Mouse (Mus musculus) adrenal gland, postnatal 25 days (tissue): ENCODE data around the gene Trim58. TPM values are rescaled to one million over a fixed set of nuclear protein-coding genes. Genes with fewer than 3 reads are reported as not detected.

Source experiments
- DNase-seq: peaks from one replicate; pipeline ENCODE4 v3.0.0; 2021; ENCODE audit warnings: mixed read lengths
- long read RNA-seq: library from polyadenylated mRNA; stranded (forward); transcript quantifications from one replicate; pipeline ENCODE4 v2.0.0, GENCODE M21; 2021
- total RNA-seq: library from RNA; stranded (reverse); gene quantifications from 2 replicates; pipeline ENCODE4 v1.2.3, GENCODE M21; 2021

The Trim58 gene
- not detected in 2 replicates for total RNA-seq
- long read RNA-seq, result 0 reads

- peak; percentile 7 for DNase-seq
Observed at GRCm38 (mm10) chr11:58640272-58640867, at the start of gene Trim58. Gene Trim58, plus strand, starts transcription at chr11:58640465.

DNA sequence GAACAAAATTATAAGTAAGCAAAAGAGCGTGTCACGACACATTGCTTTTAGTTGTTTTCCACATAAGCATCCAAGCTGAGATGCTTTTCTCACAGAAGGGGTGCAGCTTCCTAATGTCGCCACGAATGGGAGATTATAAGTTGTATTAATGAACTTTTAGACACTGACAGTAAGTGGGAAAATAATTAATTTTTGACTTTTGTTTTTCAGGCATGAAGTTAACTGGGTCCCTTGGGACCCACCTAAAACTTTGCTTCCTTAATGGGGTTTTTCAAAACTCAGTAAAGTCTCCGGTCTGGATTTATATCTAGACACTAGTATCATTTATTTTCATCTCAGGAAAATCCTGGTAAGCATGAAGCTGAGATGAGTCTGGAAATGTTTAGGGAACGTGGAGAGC lies 45.5 kb upstream of the Trim58 start, which contains the start of gene Olfr324:
Gene Olfr324 (plus strand): TSS at position 301 of the 400 bp plus-strand sequence.
- DNase-seq, result no peak

DNA sequence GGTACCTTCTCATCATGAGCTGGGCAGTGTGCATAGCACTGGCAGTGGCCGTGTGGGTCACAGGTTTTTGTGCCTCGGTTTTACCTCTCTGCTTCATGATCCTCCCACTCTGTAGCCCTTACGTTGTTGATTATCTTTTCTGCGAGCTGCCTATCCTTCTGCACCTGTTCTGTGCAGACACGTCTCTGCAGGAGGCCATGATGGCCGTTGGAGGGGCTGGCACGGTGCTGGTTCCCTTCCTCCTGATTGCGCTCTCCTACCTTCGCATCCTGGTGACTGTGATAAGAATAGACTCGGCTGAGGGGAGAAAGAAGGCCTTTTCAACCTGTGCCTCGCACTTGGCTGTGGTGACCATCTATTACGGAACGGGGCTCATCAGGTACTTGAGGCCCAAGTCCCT lies 42.4 kb upstream of the Trim58 start:
- no peak for DNase-seq

GRCm38 (mm10) chr11:58602062-58602461 lies 38.2 kb upstream of the Trim58 start:
- DNase-seq, result no peak

DNA sequence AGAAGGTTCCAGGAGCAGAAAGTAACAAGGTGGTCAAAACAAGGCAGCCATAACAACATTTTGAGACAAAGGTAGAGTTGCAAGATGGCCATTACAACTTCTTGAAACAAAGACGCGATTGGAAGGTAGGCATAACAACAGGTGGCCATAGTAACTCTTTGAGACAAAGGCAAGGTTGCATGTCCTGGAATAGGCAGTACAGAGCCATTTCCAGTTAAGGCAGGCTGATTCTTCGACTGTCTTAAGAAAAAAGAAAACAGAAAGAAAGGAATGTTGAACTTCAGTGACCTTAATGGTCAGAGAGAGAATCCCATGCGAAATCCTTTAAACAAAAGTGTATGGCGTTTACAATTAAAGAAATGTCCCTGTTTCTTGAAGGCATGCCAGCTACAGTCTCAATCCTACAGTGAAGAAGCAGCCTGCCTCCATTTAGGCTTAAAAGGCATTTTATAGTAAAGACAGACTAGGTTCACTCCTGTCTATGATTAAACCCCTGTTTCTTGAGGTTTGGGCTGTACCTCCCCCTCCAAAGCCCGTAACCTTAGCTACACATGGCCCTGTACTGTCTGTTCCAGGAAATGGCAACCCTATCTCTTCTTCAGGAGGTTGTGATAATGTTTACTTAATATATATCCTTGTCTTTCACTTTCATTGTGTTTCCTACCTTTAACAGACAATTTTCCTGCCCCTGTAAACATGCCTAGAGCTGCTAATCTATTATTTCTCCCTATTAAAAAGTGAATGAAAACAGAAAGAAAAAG lies 37.3 kb upstream of the Trim58 start:
- DNase-seq, result no peak

- no peak for DNase-seq
Observed at GRCm38 (mm10) chr11:58604688-58605087, 35.6 kb upstream of the Trim58 start.

DNA sequence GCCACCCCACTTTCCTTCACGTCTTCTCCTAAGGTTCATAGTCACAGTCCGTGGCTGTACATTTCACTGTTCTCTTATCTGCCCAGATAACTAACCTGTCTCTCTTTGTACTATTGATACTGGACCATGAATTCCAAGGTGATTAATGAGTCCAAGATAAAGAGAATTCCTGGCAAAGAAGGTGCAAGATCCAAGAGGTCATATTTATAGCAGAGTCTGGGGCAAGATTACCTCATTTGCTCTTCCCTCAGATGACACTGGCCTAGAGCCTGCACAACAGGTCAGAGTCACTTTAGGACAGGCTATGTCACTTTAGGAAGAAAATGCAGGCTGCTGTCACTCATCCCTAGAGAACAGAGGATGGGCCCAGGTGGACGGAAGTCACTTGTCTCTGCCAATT lies 35.0 kb upstream of the Trim58 start:
- DNase-seq, result no peak

DNA sequence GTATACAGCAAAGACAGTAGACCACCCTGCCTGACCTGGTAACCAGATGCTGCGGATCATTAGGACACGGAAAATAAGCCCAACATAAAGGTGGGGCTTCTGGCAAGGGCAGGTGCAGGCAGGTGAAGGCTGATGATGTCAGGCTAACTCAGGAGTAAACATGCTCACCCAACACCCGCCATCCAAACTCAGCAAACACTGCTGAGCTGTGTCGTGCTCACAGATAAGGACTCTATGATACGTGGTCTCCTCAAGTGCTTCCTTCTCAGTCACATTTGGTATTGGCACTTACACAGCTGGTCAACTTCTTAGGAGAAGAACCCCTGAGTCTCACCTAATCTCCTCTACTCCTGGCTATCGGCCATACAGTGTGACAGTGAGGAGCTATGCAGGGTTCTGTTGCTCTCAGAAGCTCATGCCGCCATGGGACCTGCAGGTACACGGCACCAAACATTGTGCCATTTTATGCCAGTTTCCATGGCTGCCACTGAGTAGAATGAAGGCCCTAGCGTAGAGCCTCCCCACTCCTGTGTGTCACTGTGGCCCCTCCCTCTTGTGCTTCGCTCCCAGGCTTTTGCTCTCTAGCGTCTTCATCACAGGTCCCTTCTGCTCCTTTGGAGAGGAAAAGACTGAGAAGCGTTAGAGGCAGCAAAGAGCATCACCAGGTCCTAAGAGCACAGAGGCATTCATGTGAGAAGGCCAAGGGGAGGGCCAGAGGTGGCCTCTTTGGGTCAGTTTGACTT lies 33.9 kb upstream of the Trim58 start:
- no peak for DNase-seq

GRCm38 (mm10) chr11:58607030-58607429 lies 33.2 kb upstream of the Trim58 start:
- DNase-seq, result no peak

GRCm38 (mm10) chr11:58613359-58613758 lies 26.9 kb upstream of the Trim58 start:
- DNase-seq, result no peak

DNA sequence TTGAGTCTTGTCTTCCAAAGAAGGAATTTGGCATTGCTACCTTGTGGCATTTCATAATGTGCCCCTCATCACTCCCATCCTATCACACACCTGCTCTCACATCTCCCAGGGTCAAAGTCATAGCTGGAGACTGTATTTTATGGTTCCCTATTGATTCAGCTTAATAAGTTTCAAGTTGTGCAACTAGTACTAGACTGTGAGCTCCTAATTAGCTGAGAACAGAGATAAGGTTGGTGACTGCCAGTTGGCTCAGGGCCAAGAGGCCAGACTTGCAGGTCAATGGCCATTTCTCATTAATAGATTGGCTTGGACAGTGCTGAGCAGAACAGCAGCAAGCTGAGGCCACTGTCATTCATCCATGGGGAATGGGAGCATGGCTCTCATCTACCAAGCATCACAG lies 25.7 kb upstream of the Trim58 start:
- DNase-seq, result no peak

DNA sequence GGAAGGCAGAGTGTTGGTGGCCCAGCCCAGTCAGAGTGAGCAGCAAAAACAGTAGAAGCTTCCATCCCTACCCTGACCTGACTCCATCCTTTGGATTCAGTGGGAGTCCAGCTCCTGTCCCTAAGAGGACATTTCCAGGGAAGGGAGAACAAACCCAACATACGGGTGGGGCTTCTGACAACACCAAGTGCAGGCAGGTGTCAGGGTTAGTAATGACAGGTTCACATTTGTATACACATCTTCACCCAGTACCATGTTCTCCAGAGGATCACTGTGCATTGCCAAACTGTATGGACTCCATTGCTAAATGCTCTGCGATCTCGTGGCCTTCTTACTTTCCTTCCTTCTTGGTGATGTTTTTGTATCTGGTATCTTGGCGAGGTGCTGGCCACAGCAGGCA lies 24.3 kb upstream of the Trim58 start, which contains the start of gene 2210407C18Rik:
Gene 2210407C18Rik (minus strand): TSS at position 101 of the 400 bp plus-strand sequence.
- DNase-seq, result no peak

GRCm38 (mm10) chr11:58618369-58618768 lies 21.9 kb upstream of the Trim58 start:
- no peak for DNase-seq

DNA sequence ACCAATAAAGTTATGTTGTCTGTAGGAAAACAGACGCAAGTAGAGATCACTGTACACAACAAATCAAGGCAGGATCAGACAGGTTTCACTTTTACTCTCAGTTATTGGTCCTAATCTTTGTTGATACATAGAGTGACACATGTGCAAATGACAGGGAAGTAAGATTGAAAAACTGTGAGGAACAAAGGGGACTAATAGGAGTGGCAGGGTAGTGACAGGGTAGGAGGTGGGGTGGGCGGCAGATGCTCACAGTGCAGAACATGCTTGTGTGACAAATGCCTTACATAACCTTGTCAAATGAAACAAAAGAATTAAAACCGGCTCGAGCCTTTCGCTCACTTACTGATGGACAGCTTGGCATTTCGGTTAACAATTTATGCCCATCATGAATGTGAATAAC lies 21.5 kb upstream of the Trim58 start:
- DNase-seq, result no peak

DNA sequence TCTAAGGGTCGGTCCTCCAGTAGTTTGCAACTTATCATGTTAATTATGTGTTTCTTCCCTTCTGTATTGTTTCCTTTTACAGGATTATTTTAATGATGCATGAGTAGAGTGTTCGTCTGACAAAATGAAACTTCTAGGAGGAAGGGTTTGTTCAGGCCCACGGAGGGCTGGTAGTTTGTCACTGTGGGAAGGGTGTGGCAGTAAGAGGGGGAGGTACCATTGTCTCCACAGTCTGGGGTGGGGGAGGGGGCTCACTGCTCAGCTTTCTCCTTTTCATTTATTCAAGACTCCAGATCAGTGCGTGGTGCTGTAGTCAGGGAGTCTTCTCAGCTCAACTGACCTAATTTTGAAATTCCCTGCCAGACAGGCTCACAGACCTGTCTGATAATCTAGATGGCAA lies 14.1 kb upstream of the Trim58 start:
- no peak for DNase-seq

DNA sequence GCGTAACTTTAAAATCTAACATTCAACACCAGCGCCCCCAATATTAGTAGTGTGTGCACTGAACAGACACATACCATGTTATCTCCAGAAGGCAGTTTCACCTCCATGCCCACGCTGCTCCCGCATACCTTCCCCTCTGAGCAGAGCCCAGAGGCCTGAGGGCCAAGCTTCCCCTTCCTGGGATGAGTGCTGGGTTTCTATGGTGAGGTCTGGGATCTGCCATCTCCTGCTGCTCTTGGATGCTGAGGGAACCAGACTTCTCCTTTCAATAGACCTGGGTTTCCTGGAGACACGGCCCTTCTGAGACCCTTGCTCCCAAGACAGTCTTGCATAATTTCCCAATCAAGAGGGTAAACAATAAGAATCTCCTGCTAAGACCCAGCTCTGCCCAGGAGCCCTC lies 9.9 kb upstream of the Trim58 start, which contains the start of gene Olfr323:
Gene Olfr323 (minus strand): TSS at position 101 of the 400 bp plus-strand sequence.
- no peak for DNase-seq

- DNase-seq, result no peak
Observed at GRCm38 (mm10) chr11:58634878-58635277, 5.4 kb upstream of the Trim58 start.

DNA sequence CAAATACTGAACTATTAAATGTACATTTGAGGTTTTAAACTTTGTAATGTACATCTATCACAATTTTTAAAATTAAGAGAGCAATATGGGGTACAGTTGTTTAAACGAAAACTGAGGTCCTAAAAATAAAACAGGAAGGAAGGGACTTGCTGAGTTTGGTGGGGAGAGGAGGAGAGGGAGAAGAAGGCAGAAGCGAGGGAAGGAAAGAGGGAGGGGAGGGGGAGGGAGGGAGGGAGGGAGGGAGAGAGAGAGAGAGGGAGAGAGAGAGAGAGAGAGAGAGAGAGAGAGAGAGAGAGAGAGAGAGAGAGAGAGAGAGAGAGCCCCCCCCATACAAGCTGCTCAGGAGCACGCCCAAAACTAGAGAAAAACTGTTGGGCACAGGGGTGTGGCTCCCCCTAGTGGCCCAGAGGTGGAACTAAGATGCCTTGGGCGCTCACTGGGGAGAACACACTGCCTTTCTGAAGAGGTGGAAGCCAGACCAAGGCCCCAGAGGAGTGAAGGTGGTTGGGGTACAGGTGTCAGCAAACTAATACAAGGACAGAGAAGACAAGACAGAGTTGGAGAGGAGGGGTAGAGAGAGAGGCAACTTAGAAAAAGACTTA lies 3.8 kb upstream of the Trim58 start:
- DNase-seq, result peak; percentile 41

GRCm38 (mm10) chr11:58638176-58638701 lies 2.0 kb upstream of the Trim58 start:
- DNase-seq, result peak; percentile 45

DNA sequence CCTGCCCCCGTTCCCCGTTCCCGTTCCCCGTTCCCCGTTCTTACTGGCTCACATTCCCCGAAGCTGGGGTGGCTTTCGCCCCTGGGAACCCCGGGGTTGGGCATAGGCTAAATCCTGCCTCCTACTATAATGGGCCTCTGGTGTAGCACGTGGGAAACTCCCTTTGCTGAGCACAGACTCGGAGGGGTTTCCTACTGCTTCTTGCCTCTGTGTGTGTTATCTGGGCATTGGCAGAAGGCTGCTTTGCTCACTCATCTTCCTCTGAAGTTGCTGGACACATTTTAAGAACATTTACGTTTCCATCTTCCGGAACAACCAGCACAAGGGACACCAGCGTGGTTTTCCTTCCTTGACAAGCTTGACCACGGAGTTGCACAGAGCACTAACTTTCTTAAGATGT lies 792 bp downstream of the Trim58 start:
- DNase-seq, result no peak

DNA sequence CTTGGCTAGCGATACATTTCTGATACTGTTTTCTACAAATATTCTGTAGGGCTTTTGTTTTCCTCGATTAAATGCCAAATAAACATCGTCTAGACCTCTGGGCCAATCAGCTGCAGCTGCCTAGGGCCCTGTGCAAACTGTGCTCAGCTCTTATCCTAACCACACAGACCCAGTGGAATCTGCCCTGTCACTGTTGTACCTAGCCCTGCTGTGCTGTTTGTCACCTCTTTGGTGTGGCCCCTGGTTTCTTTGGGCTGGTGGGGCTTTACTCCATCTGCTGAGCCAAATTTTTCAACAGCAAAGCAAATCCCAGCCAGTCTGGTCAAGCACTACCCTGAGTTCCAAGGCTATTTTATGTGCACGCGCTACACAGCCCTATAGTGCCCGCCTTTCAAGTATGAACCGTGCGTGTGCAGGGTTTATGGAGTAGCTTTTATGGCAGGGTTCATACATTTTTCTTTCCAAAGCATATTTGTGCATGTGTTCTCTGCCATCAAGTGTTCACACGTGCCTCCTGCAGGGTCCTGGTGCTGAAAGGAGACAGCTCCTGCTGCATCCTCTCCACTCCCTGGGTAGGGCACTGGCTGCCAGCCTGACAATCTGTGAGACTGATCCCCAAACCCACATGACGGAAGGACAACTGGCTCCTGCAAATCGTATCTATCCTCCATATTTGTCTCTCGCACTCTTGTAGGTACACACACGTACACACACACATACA lies 1.5 kb downstream of the Trim58 start:
- DNase-seq, result no peak

GRCm38 (mm10) chr11:58643350-58643749 lies 3.1 kb downstream of the Trim58 start:
- DNase-seq, result peak; percentile 9
